Mouse (Mus musculus): ENCODE measurements around the gene Arhgef2. TPM values are rescaled to one million over a fixed set of nuclear protein-coding genes. Genes with fewer than 3 reads are reported as not detected.

Gene Arhgef2
- total and polyA plus RNA-seq, 2 experiments from 2014 or later: 46.8 to 80.3 TPM

GRCm38 (mm10) chr3:88683814-88684213 is 78.0 kb downstream of the Arhgef2 start:
- Histone ChIP-seq H3K27me3 (ENCODE audit: insufficient read depth, low read length) (no peaks in the 10 kb centered on the region), H3K27ac (ENCODE audit: low read depth, low read length) (no peak overlapping the region), H3K4me3 (ENCODE audit: low read depth, low read length) (no peak overlapping the region), H3K4me1 (ENCODE audit: insufficient read depth, low read length) (no peaks in the 10 kb centered on the region; the same call in 1 of the 2 replicates), H3K9me3 (ENCODE audit: low read length) (no peaks in the 10 kb centered on the region), H3K9ac (replicated peaks; ENCODE audit: low read length, poor library complexity, severe bottlenecking) (no peak overlapping the region), H3K4me2 (ENCODE audit: low read depth, low read length, poor library complexity, severe bottlenecking) (no peak overlapping the region), H3K36me3 (ENCODE audit: insufficient read depth, low read length) (no peaks in the 10 kb centered on the region)
- ATAC-seq (ENCODE audit: low FRiP score) (no peak), DNase-seq (ENCODE audit: low spot score) (no peak)
- TF ChIP-seq CTCF (IDR thresholded peaks at IDR 0.05): no peak
- whole genome bisulfite sequencing: 95% methylated on average over 2 of the region's 2 CpGs

GRCm38 (mm10) chr3:88684236-88684979 is 78.6 kb downstream of the Arhgef2 start:
- no peak overlapping the region for H3K9ac ChIP-seq (replicated peaks; ENCODE audit: low read length, poor library complexity, severe bottlenecking)
- ATAC-seq (ENCODE audit: low FRiP score): no peak
- TF ChIP-seq CTCF (IDR thresholded peaks at IDR 0.05): peak; percentile 4; the same call in 1 of the 2 replicates
- peak overlapping the region; percentile 58 for H3K4me2 ChIP-seq (ENCODE audit: low read depth, low read length, poor library complexity, severe bottlenecking)
- H3K36me3 ChIP-seq (ENCODE audit: insufficient read depth, low read length): peaks cover 4% of the 10 kb centered on the region; the same call in 1 of the 2 replicates
- H3K27me3 ChIP-seq (ENCODE audit: insufficient read depth, low read length): no peaks in the 10 kb centered on the region
- H3K4me1 ChIP-seq (ENCODE audit: insufficient read depth, low read length): no peaks in the 10 kb centered on the region; the same call in 1 of the 2 replicates
- 57% methylated on average over 7 of the region's 8 CpGs for WGBS
- peak overlapping the region; percentile 70 for H3K4me3 ChIP-seq (ENCODE audit: low read depth, low read length)
- H3K27ac ChIP-seq (ENCODE audit: low read depth, low read length): no peak overlapping the region
- DNase-seq (ENCODE audit: low spot score): no peak
- no peaks in the 10 kb centered on the region for H3K9me3 ChIP-seq (ENCODE audit: low read length)

- ATAC-seq (ENCODE audit: low FRiP score) (peak; percentile 99), DNase-seq (ENCODE audit: low spot score) (peak; percentile 100)
- H3K9ac ChIP-seq (replicated peaks; ENCODE audit: low read length, poor library complexity, severe bottlenecking): peak within 1 kb of the TSS; percentile 95
- H3K9me3 ChIP-seq (ENCODE audit: low read length): no peaks in the 10 kb centered on the region
- 0 out of 2 replicates have a peak, but pooled peaks have one; percentile 13 for TF ChIP-seq CTCF (IDR thresholded peaks at IDR 0.05)
- peak within 1 kb of the TSS; percentile 70 for H3K4me3 ChIP-seq (ENCODE audit: low read depth, low read length)
- H3K36me3 ChIP-seq (ENCODE audit: insufficient read depth, low read length): peaks cover 13% of the 10 kb centered on the region
- WGBS: under 1% methylated on average over 47 of the region's 47 CpGs
- peak within 1 kb of the TSS; percentile 95 for H3K27ac ChIP-seq (ENCODE audit: low read depth, low read length)
- H3K4me2 ChIP-seq (ENCODE audit: low read depth, low read length, poor library complexity, severe bottlenecking): peak within 1 kb of the TSS; percentile 70
- H3K27me3 ChIP-seq (ENCODE audit: insufficient read depth, low read length): no peaks in the 10 kb centered on the region
- no peaks in the 10 kb centered on the region; the same call in 1 of the 2 replicates for H3K4me1 ChIP-seq (ENCODE audit: insufficient read depth, low read length)
Observed at GRCm38 (mm10) chr3:88684980-88685941, 79.5 kb downstream of the Arhgef2 start, which contains the start of gene Khdc4. Gene Khdc4, plus strand, starts transcription at chr3:88685803.

GRCm38 (mm10) chr3:88685958-88686451 is 80.2 kb downstream of the Arhgef2 start:
- peak; percentile 58 for TF ChIP-seq CTCF (IDR thresholded peaks at IDR 0.05)
- H3K4me3 ChIP-seq (ENCODE audit: low read depth, low read length): peak overlapping the region; percentile 70
- H3K27ac ChIP-seq (ENCODE audit: low read depth, low read length): peak overlapping the region; percentile 95
- H3K9ac ChIP-seq (replicated peaks; ENCODE audit: low read length, poor library complexity, severe bottlenecking): peak overlapping the region; percentile 95
- H3K27me3 ChIP-seq (ENCODE audit: insufficient read depth, low read length): no peaks in the 10 kb centered on the region
- H3K4me1 ChIP-seq (ENCODE audit: insufficient read depth, low read length): no peaks in the 10 kb centered on the region; the same call in 1 of the 2 replicates
- H3K4me2 ChIP-seq (ENCODE audit: low read depth, low read length, poor library complexity, severe bottlenecking): peak overlapping the region; percentile 70
- ATAC-seq (ENCODE audit: low FRiP score) (peak; percentile 70), DNase-seq (ENCODE audit: low spot score) (peak; percentile 81)
- under 1% methylated on average over 39 of the region's 45 CpGs for WGBS
- no peaks in the 10 kb centered on the region for H3K9me3 ChIP-seq (ENCODE audit: low read length)
- H3K36me3 ChIP-seq (ENCODE audit: insufficient read depth, low read length): peaks cover 20% of the 10 kb centered on the region

GRCm38 (mm10) chr3:88686734-88687611 is 81.2 kb downstream of the Arhgef2 start:
- peaks cover 22% of the 10 kb centered on the region for H3K36me3 ChIP-seq (ENCODE audit: insufficient read depth, low read length)
- H3K4me1 ChIP-seq (ENCODE audit: insufficient read depth, low read length): no peaks in the 10 kb centered on the region; the same call in 1 of the 2 replicates
- H3K27ac ChIP-seq (ENCODE audit: low read depth, low read length): peak overlapping the region; percentile 95
- 53% methylated on average over 13 of the region's 13 CpGs for WGBS
- H3K4me2 ChIP-seq (ENCODE audit: low read depth, low read length, poor library complexity, severe bottlenecking): peak overlapping the region; percentile 70
- H3K9me3 ChIP-seq (ENCODE audit: low read length): no peaks in the 10 kb centered on the region
- H3K27me3 ChIP-seq (ENCODE audit: insufficient read depth, low read length): no peaks in the 10 kb centered on the region
- ATAC-seq (ENCODE audit: low FRiP score) (no peak), DNase-seq (ENCODE audit: low spot score) (no peak)
- H3K9ac ChIP-seq (replicated peaks; ENCODE audit: low read length, poor library complexity, severe bottlenecking): peak overlapping the region; percentile 95
- no peak for TF ChIP-seq CTCF (IDR thresholded peaks at IDR 0.05)
- H3K4me3 ChIP-seq (ENCODE audit: low read depth, low read length): peak overlapping the region; percentile 70
